In genomic region chr11:106818341-106818740, GRCm38 (mm10) we compare ENCODE assay signal across 9 mouse cellular contexts. TPM values are rescaled to one million over a fixed set of nuclear protein-coding genes. Genes with fewer than 3 reads are reported as not detected.
DNase-seq lines count a peak whose midpoint lies in the region; ATAC-seq and TF ChIP-seq lines count a peak whose summit lies in the region.
"Had no signal": no experiment of that assay in that cellular context is flagged by ENCODE, and none has a peak within 500 bp of the region (broad histone marks: within the 10 kb centered on the region; RNA-seq: fewer than 3 reads in every experiment).

No protein-coding gene starts in this region.

- peaks cover 51% of the 10 kb centered on the region; the same call in 1 of the 2 replicates for H3K36me3 ChIP-seq in kidney, postnatal 0 days (ENCODE audit: insufficient read depth, low read length)

- DNase-seq in cerebellum, adult 2 months, result peak; percentile 45 to 51
- DNase-seq in cerebellum, adult 11 months, result no peak
- DNase-seq in layer of hippocampus, adult 2 months (ENCODE audit: low spot score in 2 of 2), result peak in 1 of 2 experiments; percentile 30
- DNase-seq in layer of hippocampus, adult 9-11 months, result no peak
- peak; percentile 76 for DNase-seq in brain, adult 2 months (ENCODE audit: low read depth, low spot score)
- peak; percentile 47 for DNase-seq in kidney, postnatal 0 days (ENCODE audit: low spot score)
- DNase-seq in urinary bladder, postnatal 14 days (ENCODE audit: low spot score), result no peak
- no peak for DNase-seq in ovary, postnatal 10 days (ENCODE audit: low spot score)

- no peak for ATAC-seq in kidney, postnatal 0 days (replicated peaks; ENCODE audit: low FRiP score, low read depth)

- TF ChIP-seq CTCF in cerebellum, adult 2 months (IDR thresholded peaks at IDR 0.05; ENCODE audit: borderline replicate concordance, insufficient read depth, low read depth, low read length), result no peak
- no peak for TF ChIP-seq CTCF in layer of hippocampus, adult 2 months (conservative IDR thresholded peaks at IDR 0.05)
- TF ChIP-seq CTCF in kidney, postnatal 0 days (IDR thresholded peaks at IDR 0.05; ENCODE audit: low read depth), result no peak

- H3K27ac ChIP-seq in cerebellum, adult 2 months (ENCODE audit: insufficient read depth, low read length), result peak overlapping the region; percentile 91
- peak overlapping the region; percentile 78 for H3K27ac ChIP-seq in layer of hippocampus, adult 2 months
- no peak overlapping the region for H3K27ac ChIP-seq in kidney, postnatal 0 days

- TF ChIP-seq POLR2A in cerebellum, adult 2 months (IDR thresholded peaks at IDR 0.05; ENCODE audit: borderline replicate concordance, insufficient read depth, low read length), result no peak

- H3K27me3 ChIP-seq in cerebellum, adult 2 months (ENCODE audit: control insufficient read depth, insufficient read depth, low read length), result no peaks in the 10 kb centered on the region
- H3K27me3 ChIP-seq in kidney, postnatal 0 days (ENCODE audit: insufficient read depth, low read length), result no peaks in the 10 kb centered on the region
- H3K27me3 ChIP-seq: megakaryocyte, embryonic 14.5 days had no signal

- WGBS in cerebellum, adult 2 months, result 11% methylated on average over 9 of the region's 9 CpGs
- WGBS in kidney, postnatal 0 days, result 45% methylated on average over 9 of the region's 9 CpGs

- H3K9ac ChIP-seq in kidney, postnatal 0 days (ENCODE audit: low read depth, low read length), result no peak overlapping the region

- no peak overlapping the region for H3K4me3 ChIP-seq in cerebellum, adult 2 months (replicated peaks; ENCODE audit: insufficient read depth, low read depth, low read length)
- no peak overlapping the region for H3K4me3 ChIP-seq in layer of hippocampus, adult 2 months
- H3K4me3 ChIP-seq in kidney, postnatal 0 days (replicated peaks; ENCODE audit: low read depth, low read length), result no peak overlapping the region
- H3K4me3 ChIP-seq: megakaryocyte, embryonic 14.5 days had no signal

- H3K4me1 ChIP-seq in cerebellum, adult 2 months (ENCODE audit: control insufficient read depth, insufficient read depth, low read length), result peaks cover 79% of the 10 kb centered on the region
- no peaks in the 10 kb centered on the region for H3K4me1 ChIP-seq in kidney, postnatal 0 days (replicated peaks; ENCODE audit: insufficient read depth, low read length)

- no peak overlapping the region for H3K4me2 ChIP-seq in kidney, postnatal 0 days (ENCODE audit: low read length)

- H3K9me3 ChIP-seq in kidney, postnatal 0 days (replicated peaks; ENCODE audit: low read length), result no peaks in the 10 kb centered on the region
- H3K9me3 ChIP-seq: megakaryocyte, embryonic 14.5 days had no signal

RNA-seq across cellular contexts. Expression of gene Cep95, which starts 29.3 kb away (rescaled TPM):
- polyA plus RNA-seq in cerebellum, adult 2 months (2012; rRNA removed), result 31.8 and 37.1 TPM in 2 replicates
- 10 to 100 TPM; 13.6 to 18.8 TPM for total RNA-seq in layer of hippocampus, adult 2 months (2021)
- 12.7 and 13.8 TPM in 2 replicates for polyA plus RNA-seq in kidney, postnatal 0 days (2015; fragmentation: Nextera tagmentation; extraction: Ambion mirVana)

RNA-seq across cellular contexts. Expression of gene Ddx5, which starts 29.4 kb away (rescaled TPM):
- 676 and 721 TPM in 2 replicates for polyA plus RNA-seq in cerebellum, adult 2 months (2012; rRNA removed)
- 100 to 1,000 TPM; 779 to 834 TPM for total RNA-seq in layer of hippocampus, adult 2 months (2021)
- 297 and 309 TPM in 2 replicates for polyA plus RNA-seq in kidney, postnatal 0 days (2015; fragmentation: Nextera tagmentation; extraction: Ambion mirVana)

RNA-seq across cellular contexts. Expression of gene Polg2, which starts 39.0 kb away (rescaled TPM):
- 11.7 and 12.7 TPM in 2 replicates for polyA plus RNA-seq in cerebellum, adult 2 months (2012; rRNA removed)
- total RNA-seq in layer of hippocampus, adult 2 months (2021), result 1 to 10 TPM; 3.1 to 5.0 TPM
- polyA plus RNA-seq in kidney, postnatal 0 days (2015; fragmentation: Nextera tagmentation; extraction: Ambion mirVana), result 11.1 and 11.9 TPM in 2 replicates

Comparison
In these comparisons a context has a peak if more than half of its experiments do, and no peak if none do; other contexts are left out.
1. DNase-seq: peak in cerebellum, adult 2 months (2 of 2), brain, adult 2 months (single experiment) and kidney, postnatal 0 days (single experiment); none in cerebellum, adult 11 months (single experiment), layer of hippocampus, adult 9-11 months (single experiment), urinary bladder, postnatal 14 days (single experiment) and ovary, postnatal 10 days (single experiment).